Mouse (Mus musculus) mouse trophoblast stem cell (cell line): ENCODE data around the gene Hacd2.

Experiments
- in situ Hi-C, 2 experiments: fragments of 300-500 bp; cut with MseI, MboI; formaldehyde crosslinking; loops; 2 replicates in 1 of 2; 3 replicates in 1 of 2; pipeline ENCODE4 v1.15.1; 2025

Hacd2 gene

DNA sequence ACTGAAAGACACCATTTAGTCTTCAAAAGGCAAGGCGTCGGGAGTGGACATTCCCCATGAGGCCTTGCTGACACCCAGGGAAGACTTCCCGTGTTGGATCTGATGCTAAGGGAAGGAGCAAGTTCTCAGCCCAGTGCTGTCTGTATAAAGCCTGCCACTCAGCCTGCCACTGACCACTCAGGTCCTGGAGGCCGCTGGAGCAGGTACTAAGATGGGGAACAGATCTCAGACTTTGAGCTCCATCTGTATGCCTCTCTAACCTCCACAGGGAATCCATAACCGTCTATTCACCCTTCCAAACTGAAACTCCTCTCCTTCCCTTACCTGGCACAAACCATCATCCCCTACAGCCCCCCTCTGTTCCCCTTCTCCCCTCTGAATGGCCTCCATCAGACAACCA is 91.3 kb downstream of the Hacd2 start:
- in situ Hi-C loops = loop anchor here (10.0 kb wide), 1 partner anchor 161 kb away; no protein-coding TSS in a partner anchor

DNA sequence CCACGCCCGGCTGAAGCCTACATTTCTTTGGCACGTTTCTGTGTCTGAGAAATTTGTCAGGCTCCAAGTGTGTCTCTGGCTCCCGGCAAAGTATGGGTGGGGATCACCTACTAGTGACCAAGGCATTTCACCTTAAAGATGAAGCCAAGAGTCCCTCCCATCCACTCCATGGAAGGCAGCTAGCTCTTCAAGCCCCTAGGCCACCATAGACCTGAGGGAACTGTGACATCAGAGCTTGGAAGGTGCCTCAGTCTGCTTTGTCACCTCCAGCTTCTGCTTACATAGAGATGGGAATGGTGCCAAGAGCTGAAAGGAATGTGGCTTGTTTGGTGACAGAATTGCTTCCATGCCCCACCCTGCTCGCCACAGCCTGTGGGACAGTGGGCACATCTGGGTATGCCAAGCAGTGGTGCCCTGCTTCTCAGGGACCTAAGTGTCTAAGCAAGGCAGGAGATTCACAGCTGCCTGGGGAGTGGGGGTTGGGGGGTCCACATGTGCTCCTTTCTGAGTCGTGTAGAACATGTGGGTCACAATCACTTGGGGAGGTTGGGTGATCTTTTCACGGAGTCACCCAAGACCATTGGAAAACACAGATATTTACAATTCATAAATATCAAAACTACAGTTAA is 94.2 kb downstream of the Hacd2 start:
- in situ Hi-C loops = loop anchor here (10.0 kb wide), 1 partner anchor 158 kb away; no protein-coding TSS in a partner anchor

DNA sequence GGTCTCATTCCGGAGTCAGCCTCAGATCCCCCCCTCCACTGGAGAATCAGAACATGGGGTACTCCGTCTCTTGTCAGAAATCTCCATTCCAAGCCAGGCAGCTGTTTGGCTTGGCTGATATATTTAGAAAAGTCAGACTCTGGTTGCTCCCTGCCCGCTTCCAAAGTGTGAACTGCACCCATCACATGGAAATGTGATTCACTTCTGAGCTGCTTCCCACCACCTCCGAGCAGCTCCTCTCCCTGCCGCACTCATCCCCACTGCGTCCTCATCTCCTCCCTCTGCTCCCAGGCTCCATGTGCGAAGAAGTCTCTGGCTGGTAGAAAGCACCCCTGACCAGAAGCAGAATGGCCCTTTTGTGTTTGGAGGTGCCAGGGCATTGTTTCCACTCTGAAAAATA is 95.2 kb downstream of the Hacd2 start:
- in situ Hi-C loops = loop anchor here (10.0 kb wide), 1 partner anchor 157 kb away; no protein-coding TSS in a partner anchor

DNA sequence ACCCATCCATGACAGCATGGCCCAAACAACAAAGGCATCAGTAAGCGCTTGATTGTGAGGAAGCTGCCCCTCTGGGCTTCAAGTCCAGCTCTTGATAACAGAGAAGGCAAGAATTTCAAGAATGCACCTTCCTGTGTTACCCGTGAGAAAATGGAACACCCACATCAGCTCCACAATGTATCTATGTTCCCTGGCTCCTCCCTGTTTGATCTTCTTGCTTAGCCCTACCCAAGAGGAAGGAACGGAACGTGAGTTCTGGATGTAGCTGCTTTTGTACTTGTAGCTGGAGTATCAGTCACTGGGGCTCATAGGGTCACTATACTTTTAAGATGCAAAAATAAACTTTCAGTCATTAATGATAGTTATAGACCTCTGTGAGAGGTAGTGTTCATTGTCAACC is 98.4 kb downstream of the Hacd2 start:
- in situ Hi-C loops = no loop called here

DNA sequence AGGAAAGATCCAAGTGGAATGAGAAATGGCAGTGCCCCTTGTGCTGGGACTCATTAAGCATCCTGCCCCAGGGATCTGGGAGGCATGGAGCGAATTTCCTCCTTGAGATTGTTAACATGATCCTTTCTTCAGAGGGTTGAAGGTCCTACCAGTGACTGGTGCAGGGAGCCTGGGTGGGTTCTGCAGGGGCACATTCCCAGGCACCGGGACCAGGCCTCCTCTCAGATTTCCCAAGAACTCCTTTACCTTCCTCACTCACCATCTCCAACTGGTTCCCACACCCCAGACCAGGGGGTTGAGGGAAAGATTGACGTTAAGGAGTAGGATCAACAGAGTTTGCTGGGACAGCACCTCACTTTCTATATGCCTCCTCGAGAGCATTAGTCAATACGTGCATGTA is 105.0 kb downstream of the Hacd2 start:
- in situ Hi-C loops = no loop called here

DNA sequence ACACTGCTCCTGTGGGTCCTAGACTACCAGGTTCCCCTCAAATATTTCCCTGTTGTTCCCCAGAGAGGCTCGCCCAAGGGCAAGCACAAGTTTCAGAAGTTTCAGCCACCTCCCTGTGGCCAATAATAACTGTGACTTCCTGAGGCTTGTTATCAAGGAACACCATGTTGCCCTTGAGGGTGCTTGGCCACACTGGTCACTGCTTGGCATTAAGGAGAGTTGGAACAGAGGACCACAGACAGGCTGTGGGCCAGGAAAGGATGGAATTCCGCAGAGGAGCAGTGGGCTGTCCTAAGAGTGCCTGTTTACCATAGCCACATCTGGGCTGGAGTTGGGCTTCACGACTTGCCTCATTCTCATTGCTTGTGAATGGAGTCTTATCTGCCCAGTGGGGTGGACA is 107.9 kb downstream of the Hacd2 start:
- in situ Hi-C loops = no loop called here

DNA sequence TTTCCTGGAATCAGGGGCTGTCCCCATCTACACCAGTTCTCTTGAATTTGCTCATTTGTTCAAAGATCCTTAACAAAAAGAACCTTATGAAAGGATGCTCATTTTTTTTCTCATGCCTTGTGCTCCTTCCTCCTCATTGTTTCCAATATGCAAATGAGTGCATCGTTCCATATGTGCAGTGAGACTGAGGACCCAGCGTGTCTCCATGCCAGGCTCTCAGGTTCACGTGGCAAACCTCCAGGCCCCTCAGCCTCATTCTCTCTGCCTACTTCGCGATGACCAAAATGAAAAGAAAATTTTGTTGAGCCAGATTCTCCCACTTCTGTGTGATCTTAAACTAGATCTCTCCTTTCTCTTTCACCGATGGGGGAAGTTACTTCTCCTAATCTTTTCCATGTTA is 117.2 kb downstream of the Hacd2 start:
- in situ Hi-C loops = no loop called here

DNA sequence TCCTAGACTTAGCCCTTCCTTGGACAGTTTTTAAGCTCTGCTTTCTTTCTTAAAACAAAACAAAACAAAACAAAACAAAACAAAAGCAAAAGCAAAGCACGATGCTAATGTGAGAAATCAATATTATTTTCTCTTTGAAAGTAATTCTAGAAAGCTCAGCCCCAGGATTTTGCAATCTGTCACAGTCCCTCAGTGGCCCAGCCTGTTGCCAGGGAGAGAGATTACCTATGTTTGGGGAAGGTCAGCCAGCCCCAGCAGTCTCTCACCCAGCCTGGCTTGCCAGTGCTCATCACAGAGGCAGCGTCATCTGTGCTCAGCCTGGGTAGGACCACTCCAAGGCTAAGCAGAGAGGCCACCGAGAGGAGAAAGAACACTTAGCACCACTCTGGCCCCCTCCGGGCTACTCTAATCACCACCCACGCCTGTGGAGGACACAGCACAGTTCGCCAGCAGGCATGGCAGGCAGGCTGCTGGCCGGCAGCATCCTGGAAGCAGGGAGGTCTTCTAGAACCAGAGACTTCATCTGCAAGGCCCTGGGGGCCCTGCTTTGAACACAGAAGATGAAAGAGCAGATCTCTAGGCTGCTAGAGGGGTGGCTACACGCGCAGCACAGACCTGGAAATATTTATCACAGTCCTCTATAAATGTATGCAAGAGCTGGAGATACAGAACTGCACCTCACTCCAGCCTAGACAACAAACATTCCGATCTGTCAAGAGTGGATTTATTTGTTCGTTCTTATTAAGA is 117.8 kb downstream of the Hacd2 start:
- in situ Hi-C loops = no loop called here

DNA sequence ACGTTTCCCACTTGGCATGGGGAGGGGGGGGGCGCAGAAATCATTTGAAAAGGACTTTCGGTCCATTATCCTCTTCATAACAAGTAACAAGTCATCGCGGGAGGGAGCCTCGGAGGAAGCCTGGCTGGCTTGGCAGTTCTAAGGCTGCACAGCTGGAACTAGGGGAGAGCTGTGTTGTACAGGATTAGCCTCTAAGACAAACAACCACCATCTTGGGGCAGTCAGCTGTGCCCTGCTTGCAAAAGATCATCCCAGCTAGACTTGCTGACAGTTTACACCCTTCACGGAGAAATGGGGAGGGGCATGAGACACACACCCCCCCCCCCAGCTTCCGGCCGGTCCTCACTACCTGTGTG is 118.4 kb downstream of the Hacd2 start:
- in situ Hi-C loops = no loop called here

DNA sequence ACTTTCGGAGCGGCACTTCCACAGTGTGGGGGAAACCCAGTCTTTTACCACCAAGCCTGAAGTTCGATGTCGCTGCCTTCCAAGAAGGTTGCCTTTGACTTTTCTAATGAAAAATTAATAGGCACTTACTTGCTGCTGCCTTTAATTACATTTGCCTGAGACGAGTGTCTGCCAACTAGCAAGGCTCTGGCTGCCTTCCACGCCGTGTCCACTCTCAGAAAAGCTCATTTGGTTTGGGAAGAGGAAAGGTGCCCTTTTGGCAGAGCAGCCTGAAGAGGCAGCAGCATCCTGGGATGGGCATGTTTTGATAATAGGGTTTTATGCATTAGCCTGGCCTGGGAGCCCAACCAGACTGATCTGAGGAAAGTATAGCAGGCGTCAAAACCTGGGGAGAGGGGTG is 119.6 kb downstream of the Hacd2 start:
- in situ Hi-C loops = no loop called here

DNA sequence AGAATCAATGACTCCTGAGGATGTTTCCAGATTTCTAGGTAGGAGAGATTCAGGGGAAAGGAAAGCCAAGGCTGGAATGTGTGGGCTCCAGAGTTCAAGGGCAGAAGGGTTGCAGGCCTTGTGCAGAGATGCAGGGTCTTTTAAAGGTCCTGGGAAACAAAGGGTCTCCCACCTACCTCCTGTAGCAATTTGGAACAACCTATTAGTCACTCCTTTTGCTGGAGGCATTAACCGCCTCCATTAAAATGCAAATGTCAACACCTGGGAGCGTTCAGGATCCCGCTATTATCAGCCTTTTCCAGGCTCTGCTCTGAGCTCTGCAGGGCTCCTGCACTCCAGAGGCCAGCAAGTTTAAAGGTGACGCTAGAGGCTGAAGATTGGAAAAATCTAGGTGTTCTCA is 123.9 kb downstream of the Hacd2 start:
- in situ Hi-C loops = no loop called here

DNA sequence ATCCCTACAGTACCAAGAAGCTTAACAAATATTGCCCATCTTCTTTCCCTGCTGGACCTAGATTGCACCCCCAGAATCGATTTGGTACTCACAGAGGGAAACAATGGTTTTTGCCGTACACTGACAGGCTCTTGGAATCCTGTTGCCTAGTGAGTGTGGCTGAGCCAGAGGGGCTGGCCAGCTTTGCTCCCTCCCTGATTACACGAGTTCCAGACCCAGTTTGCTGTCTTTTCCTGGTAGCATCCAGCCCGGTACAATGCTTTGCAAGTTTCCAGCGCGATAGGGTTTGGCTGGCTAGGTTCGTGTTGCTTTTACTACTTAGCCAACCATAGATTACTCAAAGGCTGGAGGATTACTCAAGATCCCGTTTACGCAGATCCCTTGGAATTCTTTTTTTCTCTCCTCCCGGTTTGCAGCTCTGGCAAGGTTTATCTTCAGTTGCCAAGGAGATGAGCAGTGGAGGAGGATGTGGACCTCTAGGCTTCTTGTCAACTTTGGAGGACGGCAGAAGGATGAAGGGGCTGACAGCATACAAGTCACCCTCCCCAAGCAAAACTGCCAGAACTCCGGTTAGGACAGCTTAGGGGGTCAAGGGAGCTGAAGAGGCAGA is 131.0 kb downstream of the Hacd2 start:
- in situ Hi-C loops = no loop called here

DNA sequence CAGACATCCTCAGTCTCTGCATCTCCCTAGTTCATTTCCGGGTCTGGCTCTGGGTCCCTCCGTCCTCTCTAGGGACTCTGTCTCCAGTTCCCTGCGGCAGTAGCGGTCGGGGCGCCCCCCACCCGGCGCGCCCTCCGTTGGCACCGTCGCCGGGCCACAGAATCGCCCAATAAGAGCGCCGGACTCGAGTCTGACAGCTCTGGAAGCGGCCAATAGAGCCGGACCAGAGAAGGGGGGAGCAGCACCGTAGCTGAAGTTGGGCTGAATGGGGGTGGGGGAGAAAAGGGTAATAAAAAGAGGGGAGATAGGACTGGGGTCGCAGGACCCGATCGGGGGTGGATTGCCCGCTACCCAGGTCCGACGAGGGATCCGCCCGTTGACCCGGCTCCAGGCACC is 132.0 kb downstream of the Hacd2 start:
- in situ Hi-C loops = no loop called here

DNA sequence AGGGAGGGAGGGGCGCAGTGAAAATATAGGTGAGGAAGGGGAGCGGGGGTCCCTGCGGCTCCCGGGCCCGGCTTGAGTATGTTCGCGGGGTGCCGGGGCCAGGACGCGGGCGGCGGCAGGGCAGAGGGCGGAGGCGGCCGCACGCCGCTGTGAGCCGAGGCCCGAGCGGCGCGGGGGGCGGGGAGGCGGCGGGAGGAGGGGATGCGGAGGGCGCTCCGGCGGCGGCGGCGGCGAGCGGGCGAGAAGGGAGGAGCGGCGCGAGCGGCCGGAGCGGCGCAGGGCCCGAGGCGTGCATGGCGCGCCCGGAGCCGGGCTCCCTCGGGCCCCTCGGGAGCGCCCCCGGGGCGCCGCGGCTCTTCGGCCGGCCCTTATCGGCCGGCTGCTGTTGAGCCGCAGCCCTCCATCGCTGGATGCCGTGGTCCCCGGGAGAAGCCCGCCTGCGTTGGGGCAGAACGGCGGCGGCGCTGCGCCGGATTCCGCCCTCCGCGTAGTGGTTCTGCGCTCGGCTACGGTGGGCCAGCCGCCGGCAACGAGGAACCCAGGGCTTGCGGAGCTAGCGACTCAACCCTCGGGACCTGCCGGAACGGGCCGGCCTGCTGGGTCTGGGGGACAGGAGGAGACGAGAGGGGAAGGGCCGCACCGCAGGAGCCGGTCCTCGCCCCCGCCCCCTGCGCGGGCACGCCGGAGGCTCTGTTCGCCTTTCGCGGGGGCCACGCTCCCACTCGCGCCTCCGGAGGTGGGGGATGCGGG is 132.6 kb downstream of the Hacd2 start, which contains the start of gene Adcy5:
Adcy5 (plus strand) TSS at position 237 of the 750 bp plus-strand sequence.
- in situ Hi-C loops = no loop called here

DNA sequence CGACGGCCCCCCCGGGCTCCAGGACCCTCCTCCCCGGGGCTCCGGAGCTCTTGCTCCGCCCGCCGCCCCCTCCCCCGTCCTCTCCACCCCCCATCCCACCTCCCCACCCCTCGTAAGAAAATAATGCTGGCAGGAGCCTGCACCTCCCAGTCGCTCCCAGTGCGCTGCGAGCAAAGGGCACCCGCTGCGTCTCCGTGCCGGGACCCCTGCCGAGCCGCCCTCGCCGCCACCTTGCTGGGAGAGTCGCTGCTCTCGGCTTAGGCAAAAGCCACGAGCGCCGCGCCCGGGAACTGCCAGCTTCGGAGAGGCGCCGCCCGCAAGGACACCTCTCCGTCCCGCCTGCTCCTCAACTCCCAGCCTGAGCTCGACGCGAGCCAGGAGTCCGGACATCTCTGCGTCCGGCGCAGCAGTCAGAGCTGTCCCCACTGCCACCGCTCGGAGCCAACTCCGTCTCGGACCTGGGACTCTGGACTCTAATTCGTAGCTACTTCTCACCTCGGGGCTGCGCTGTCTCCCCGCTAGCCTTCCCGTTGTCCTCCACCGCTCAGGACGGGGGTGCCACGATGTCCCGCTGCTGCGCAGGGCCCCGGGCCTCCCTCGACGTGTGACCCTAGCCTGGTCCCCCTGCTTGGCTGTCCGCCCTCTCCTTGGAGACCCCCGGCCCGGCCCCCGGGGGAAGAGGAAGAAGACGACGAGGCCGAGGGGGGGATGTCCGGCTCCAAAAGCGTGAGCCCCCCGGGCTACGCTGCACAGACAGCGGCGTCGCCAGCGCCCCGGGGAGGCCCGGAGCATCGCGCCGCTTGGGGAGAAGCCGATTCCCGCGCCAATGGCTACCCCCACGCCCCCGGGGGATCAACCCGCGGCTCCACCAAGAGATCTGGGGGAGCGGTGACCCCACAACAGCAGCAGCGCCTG is 133.4 kb downstream of the Hacd2 start:
- in situ Hi-C loops = no loop called here

DNA sequence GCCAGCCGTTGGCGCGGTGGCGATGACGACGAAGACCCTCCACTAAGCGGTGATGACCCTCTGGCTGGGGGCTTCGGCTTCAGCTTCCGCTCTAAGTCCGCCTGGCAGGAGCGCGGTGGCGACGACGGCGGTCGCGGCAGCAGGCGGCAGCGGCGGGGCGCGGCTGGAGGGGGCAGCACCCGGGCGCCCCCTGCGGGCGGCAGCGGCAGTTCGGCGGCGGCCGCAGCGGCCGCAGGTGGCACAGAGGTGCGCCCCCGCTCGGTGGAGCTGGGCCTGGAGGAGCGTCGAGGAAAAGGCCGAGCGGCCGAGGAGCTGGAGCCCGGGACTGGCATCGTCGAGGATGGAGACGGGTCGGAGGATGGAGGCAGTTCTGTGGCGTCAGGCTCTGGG is 134.1 kb downstream of the Hacd2 start:
- in situ Hi-C loops = no loop called here

DNA sequence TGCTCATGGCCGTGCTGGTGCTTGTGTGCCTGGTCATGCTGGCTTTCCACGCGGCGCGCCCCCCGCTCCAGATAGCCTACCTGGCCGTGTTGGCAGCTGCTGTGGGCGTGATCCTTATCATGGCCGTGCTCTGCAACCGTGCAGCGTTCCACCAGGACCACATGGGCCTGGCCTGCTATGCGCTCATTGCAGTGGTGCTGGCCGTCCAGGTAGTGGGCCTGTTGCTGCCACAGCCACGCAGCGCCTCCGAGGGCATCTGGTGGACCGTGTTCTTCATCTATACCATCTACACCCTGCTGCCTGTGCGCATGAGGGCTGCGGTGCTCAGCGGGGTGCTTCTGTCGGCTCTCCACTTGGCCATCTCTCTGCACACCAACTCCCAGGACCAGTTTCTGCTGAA is 134.6 kb downstream of the Hacd2 start:
- in situ Hi-C loops = no loop called here
